Mouse (Mus musculus) forebrain, postnatal 0 days (tissue): Measurements from ENCODE around the gene Olfml1. TPM values are rescaled to one million over a fixed set of nuclear protein-coding genes. Genes with fewer than 3 reads are reported as not detected.

ENCODE experiments used
- ATAC-seq: fragments of 200-750 bp; cut with Nextera tagmentation; 2 replicates; pipeline ENCODE4 v1.8.0; 2017; ENCODE audit warnings: mild to moderate bottlenecking, moderate library complexity
- DNase-seq: peaks from one replicate; pipeline ENCODE4 v3.0.0-alpha.2; 2015
- H3K27ac ChIP-seq: fragments of 300-500 bp; sonication (generic); 2 replicates; pipeline ENCODE4 v1.5.1; 2014; ENCODE audit warnings: low read depth, mild to moderate bottlenecking, antibody characterized with exemption, low read length, moderate library complexity, mixed read lengths
- H3K27me3 ChIP-seq: fragments of 300-500 bp; sonication (generic); 2 replicates; pipeline ENCODE4 v1.6.1; 2014; ENCODE audit warnings: mild to moderate bottlenecking, low read length, mixed read lengths; ENCODE audit not compliant: insufficient read depth
- H3K36me3 ChIP-seq: fragments of 300-500 bp; sonication (generic); 2 replicates; pipeline ENCODE4 v1.6.1; 2014; ENCODE audit warnings: mild to moderate bottlenecking, moderate library complexity; ENCODE audit not compliant: insufficient read depth
- H3K4me1 ChIP-seq: fragments of 300-500 bp; sonication (generic); 2 replicates; pipeline ENCODE4 v1.6.1; 2014; ENCODE audit warnings: antibody characterized with exemption; ENCODE audit not compliant: insufficient read depth
- H3K4me2 ChIP-seq: fragments of 300-500 bp; sonication (generic); 2 replicates; pipeline ENCODE4 v1.6.1; 2014; ENCODE audit warnings: low read depth, mild to moderate bottlenecking, moderate library complexity
- H3K4me3 ChIP-seq: fragments of 300-500 bp; sonication (generic); 2 replicates; pipeline ENCODE4 v1.5.1; 2014; ENCODE audit warnings: low read depth, low read length, mixed read lengths
- H3K9ac ChIP-seq: fragments of 300-500 bp; sonication (generic); 2 replicates; pipeline ENCODE4 v1.6.1; 2014; ENCODE audit warnings: mild to moderate bottlenecking
- H3K9me3 ChIP-seq: fragments of 300-500 bp; sonication (generic); 2 replicates; pipeline ENCODE4 v1.6.1; 2016; ENCODE audit warnings: low read length
- CTCF ChIP-seq: sonication (generic); IDR thresholded peaks from 2 replicates; pipeline ENCODE4 v1.5.1; 2016; ENCODE audit warnings: antibody characterized with exemption, control low read depth, low read depth
- WGBS: fragments of 180-500 bp; shearing (Covaris S2); extraction: QIAGEN DNeasy Blood & Tissue Kit; methylation state at CpG from one replicate; pipeline ENCODE4 v1.1.7; 2014; 5-methylcytosine and 5-hydroxymethylcytosine counted together
- polyA plus RNA-seq: library from polyadenylated mRNA; unstranded; fragments of >200 nt; fragmentation: Nextera tagmentation; extraction: Ambion mirVana; gene quantifications from 2 replicates; pipeline ENCODE4 v1.2.1, GENCODE M21; 2015
- total RNA-seq: library from RNA; depleted of rRNA; stranded (reverse); fragments of >200 nt; gene quantifications from 2 replicates; pipeline ENCODE4 v1.2.3, GENCODE M21; 2014

The Olfml1 gene
- total and polyA plus RNA-seq, 2 experiments from 2014 or later, result 2.0 to 6.3 TPM

DNA sequence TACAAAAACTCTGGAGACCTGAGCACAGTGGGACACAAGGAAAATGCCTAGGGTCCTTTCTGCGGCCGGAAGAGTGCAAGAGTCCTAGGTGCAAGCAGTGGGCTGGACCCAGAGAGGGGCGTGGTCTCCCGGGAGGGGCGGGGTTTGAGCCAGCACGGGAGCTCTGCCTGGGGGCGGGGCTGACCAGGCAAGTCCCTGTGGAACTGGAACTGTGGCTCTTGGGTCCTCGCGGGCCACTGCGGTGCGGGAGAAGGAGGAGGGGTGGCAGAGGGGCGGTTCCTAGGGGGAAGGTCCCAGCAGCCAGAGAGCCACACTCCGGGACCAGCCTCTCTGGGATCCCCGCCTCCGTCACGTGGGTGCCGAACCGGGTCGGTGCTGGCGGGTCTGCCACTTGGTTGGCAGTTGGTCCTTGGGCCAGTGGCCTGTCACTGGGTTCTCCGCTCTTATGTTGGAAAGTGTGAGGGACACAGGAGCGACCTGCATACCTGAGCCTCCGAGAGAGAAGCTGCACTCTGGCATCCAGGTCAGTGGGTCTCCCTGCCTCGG is 27.7 kb downstream of the Olfml1 start, which contains the start of gene Ppfibp2:
Gene Ppfibp2, plus strand, starts transcription at position 351 of the 546 bp plus-strand sequence.
- no peaks in the 10 kb centered on the region for H3K36me3 ChIP-seq
- H3K4me3 ChIP-seq, result peak within 1 kb of the TSS; percentile 66
- peak within 1 kb of the TSS; percentile 46; the same call in 1 of the 2 replicates for H3K9ac ChIP-seq
- no peaks in the 10 kb centered on the region for H3K4me1 ChIP-seq
- H3K9me3 ChIP-seq, result no peaks in the 10 kb centered on the region
- H3K27me3 ChIP-seq, result no peaks in the 10 kb centered on the region; the same call in 1 of the 2 replicates
- TF ChIP-seq CTCF, result no peak
- ATAC-seq (peak; percentile 89), DNase-seq (no peak)
- peak within 1 kb of the TSS; percentile 93 for H3K4me2 ChIP-seq
- 3% methylated on average over 23 of the region's 24 CpGs for WGBS
- H3K27ac ChIP-seq, result no peak within 1 kb of the TSS; the same call in 1 of the 2 replicates

DNA sequence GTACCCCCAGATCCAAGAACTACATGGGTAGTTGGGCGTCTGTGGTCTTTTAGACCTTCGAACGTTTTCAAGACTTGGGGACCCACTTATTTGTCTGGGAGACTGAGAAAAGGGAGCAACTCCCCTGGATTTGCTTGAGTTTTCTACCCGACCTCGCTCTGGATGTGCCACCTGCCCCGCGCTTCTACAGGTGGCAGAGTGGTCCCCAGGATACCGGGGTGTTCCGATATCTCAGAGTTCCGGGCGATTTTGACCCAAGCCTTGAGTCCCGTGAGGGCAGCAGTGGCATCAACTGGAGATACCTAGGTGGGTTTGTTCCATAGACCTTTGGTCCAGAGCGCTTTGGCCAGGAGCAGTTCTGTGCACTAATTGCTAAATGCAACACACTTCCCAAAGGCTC is 28.2 kb downstream of the Olfml1 start:
- H3K27ac ChIP-seq, result no peak overlapping the region
- DNase-seq (no peak), ATAC-seq (no peak)
- peak overlapping the region; percentile 93 for H3K4me2 ChIP-seq
- no peak for TF ChIP-seq CTCF
- no peaks in the 10 kb centered on the region for H3K9me3 ChIP-seq
- no peaks in the 10 kb centered on the region; the same call in 1 of the 2 replicates for H3K27me3 ChIP-seq
- 15% methylated on average over 13 of the region's 13 CpGs for WGBS
- 0 out of 2 replicates have a peak overlapping the region, but pooled peaks have one; percentile 46 for H3K9ac ChIP-seq
- peak overlapping the region; percentile 66 for H3K4me3 ChIP-seq
- H3K36me3 ChIP-seq, result no peaks in the 10 kb centered on the region
- no peaks in the 10 kb centered on the region for H3K4me1 ChIP-seq

DNA sequence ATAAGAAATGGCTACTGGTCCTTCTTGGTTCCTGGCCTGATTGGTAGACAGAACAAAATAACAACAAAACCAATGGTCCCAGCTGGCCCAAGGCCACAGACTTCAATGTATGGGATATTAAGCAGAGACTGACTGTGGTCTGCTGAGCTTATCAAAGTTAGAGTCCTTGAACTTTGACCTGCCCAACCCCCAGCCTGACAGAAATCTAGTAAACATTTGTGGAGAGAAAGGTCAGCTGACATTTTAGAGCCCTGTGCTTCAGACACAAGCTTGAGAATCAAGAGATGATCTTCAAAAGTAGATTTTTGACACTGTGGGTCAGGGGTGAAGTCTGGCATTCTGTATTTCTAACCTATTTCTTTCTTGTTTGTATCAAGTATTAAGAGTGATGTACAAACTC is 29.5 kb downstream of the Olfml1 start:
- ATAC-seq (no peak), DNase-seq (no peak)
- Histone ChIP-seq H3K4me2 (no peak overlapping the region), H3K36me3 (no peaks in the 10 kb centered on the region), H3K27me3 (no peaks in the 10 kb centered on the region; the same call in 1 of the 2 replicates), H3K9me3 (no peaks in the 10 kb centered on the region), H3K9ac (no peak overlapping the region), H3K4me3 (no peak overlapping the region), H3K27ac (no peak overlapping the region), H3K4me1 (no peaks in the 10 kb centered on the region)
- no peak for TF ChIP-seq CTCF

DNA sequence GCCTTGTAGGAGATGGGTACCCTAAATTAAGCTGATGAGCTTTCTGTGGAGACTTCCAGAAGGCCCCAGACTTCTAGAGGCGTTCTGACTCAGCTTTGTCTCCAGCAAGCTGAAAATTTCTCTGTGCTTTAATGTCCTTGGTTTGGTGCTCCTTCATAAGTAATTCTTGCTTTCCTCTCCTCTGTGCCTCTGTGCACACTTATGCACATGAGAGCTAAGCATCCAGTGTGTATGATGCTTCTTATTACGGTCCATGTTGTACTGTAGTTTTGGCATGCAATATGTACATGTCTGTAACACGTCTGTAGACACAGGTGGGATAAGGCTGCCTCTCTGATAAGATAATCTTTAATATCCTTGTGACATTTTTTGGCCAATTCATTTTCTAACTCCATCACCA is 30.7 kb downstream of the Olfml1 start:
- H3K27me3 ChIP-seq, result no peaks in the 10 kb centered on the region; the same call in 1 of the 2 replicates
- H3K4me1 ChIP-seq, result no peaks in the 10 kb centered on the region
- no peak for DNase-seq
- no peak overlapping the region for H3K4me3 ChIP-seq
- H3K36me3 ChIP-seq, result no peaks in the 10 kb centered on the region
- H3K4me2 ChIP-seq, result no peak overlapping the region
- no peak overlapping the region for H3K9ac ChIP-seq
- ATAC-seq, result no peak
- WGBS, result 89% methylated on average over 3 of the region's 3 CpGs
- no peak overlapping the region for H3K27ac ChIP-seq
- TF ChIP-seq CTCF, result no peak
- no peaks in the 10 kb centered on the region for H3K9me3 ChIP-seq

DNA sequence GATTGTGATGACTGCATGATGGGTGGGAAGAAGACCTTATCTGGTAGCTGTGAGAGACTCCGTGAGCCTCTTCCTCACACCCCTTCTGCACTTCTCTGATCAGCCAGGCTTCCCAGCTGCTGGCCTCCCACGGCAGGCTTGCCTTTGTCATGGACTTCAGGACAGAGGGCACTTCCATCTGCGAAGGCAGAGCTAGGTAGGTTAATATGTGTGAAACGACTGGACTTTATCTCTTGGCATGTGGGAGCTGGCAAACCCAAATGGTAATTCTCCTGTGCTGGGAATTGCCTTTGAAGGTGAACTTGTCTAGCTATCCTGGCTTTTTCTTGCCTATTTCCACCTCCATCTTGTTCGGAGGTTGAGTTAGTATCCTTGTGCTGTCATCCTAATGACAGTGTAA is 33.4 kb downstream of the Olfml1 start:
- no peak overlapping the region for H3K9ac ChIP-seq
- H3K4me3 ChIP-seq, result no peak overlapping the region
- H3K27ac ChIP-seq, result no peak overlapping the region
- no peaks in the 10 kb centered on the region for H3K4me1 ChIP-seq
- no peak for TF ChIP-seq CTCF
- H3K9me3 ChIP-seq, result no peaks in the 10 kb centered on the region
- H3K4me2 ChIP-seq, result no peak overlapping the region
- DNase-seq (no peak), ATAC-seq (no peak)
- H3K27me3 ChIP-seq, result no peaks in the 10 kb centered on the region
- WGBS, result 78% methylated on average over 5 of the region's 5 CpGs
- H3K36me3 ChIP-seq, result no peaks in the 10 kb centered on the region

DNA sequence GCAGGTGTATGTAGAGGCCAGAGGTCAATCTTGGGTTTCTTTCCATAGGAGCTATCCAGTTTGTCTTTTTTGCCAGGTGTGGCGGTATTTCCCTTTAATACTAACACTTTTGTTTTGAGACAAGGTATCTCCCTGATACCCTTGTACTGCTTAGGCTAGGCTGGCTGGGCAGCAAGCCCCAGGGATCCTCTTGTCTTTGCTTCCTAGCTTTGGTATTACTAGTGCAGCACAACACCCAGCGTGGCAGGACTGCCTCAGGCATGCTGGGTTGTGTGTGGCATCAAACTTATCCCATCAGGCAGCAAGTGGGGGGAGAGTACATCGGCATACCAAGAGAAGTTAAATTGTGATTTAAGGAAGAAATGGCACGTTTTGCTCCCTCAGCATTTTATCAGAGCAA is 35.3 kb downstream of the Olfml1 start:
- Histone ChIP-seq H3K9me3 (no peaks in the 10 kb centered on the region), H3K4me1 (no peaks in the 10 kb centered on the region), H3K27me3 (no peaks in the 10 kb centered on the region), H3K27ac (no peak overlapping the region), H3K4me3 (no peak overlapping the region), H3K4me2 (no peak overlapping the region), H3K9ac (no peak overlapping the region), H3K36me3 (no peaks in the 10 kb centered on the region)
- no peak for TF ChIP-seq CTCF
- DNase-seq (no peak), ATAC-seq (no peak)
- WGBS, result 87% methylated on average over 4 of the region's 4 CpGs

DNA sequence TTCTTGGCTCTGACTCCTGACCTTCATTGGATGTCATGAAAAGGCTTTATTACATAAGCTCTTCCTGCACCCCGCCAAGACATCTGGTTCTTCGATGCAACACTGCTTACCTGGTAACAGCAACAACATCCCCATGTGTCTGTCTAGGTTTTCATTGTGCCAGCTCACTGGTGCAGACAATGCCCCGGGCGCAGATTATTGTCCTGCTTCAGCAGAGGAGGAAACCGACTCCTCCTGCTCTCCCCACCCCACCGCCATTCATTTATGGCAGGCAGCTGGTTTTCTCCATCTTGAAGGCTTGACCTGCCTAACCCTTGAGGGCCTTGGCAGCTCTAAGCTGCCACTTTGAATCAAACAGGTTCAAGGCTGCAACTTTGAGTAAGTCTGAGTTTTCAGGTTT is 35.7 kb downstream of the Olfml1 start:
- no peaks in the 10 kb centered on the region for H3K27me3 ChIP-seq
- no peaks in the 10 kb centered on the region for H3K9me3 ChIP-seq
- DNase-seq (no peak), ATAC-seq (no peak)
- H3K9ac ChIP-seq, result no peak overlapping the region
- no peak overlapping the region for H3K4me3 ChIP-seq
- no peak overlapping the region for H3K4me2 ChIP-seq
- H3K36me3 ChIP-seq, result no peaks in the 10 kb centered on the region
- WGBS, result 57% methylated on average over 6 of the region's 6 CpGs
- TF ChIP-seq CTCF, result no peak
- H3K27ac ChIP-seq, result no peak overlapping the region
- no peaks in the 10 kb centered on the region for H3K4me1 ChIP-seq
